ENCODE assay signal across 9 mouse cellular contexts in the genomic region with DNA sequence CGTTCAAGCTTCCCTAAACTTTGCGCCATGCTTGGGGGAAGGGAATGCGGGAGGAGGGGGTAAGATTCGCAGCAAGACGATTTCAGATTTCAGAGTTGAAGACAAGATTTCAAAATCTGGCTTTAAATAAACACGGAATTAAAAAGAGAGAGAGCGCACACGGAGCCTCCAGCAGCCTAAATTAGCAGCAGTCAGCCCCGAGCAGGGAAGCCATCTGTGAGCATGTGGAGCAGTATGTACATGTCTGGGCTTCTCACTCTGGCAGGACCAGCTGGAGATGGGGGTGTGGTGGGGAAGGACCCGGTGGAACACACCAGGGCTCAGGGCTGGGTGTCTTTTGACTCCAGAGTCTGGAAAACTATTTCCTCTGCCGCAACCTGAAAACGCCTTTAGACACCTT. TPM values are rescaled to one million over a fixed set of nuclear protein-coding genes. Genes with fewer than 3 reads are reported as not detected.
DNase-seq lines count a peak whose midpoint lies in the region; ATAC-seq and TF ChIP-seq lines count a peak whose summit lies in the region.
"Had no signal": no experiment of that assay in that cellular context is flagged by ENCODE, and none has a peak within 500 bp of the region (broad histone marks: within the 10 kb centered on the region; RNA-seq: fewer than 3 reads in every experiment).

No protein-coding gene starts in this region.

- H3K27ac ChIP-seq in intestine, embryonic 14.5 days (ENCODE audit: low read depth), result peak overlapping the region; percentile 71
- H3K27ac ChIP-seq in intestine, postnatal 0 days (ENCODE audit: low read depth, low read length), result no peak overlapping the region
- peak overlapping the region; percentile 67; the same call in 1 of the 2 replicates for H3K27ac ChIP-seq in limb, embryonic 12.5 days
- H3K27ac ChIP-seq in cerebellum, adult 2 months (ENCODE audit: insufficient read depth, low read length), result no peak overlapping the region

- ATAC-seq in intestine, embryonic 14.5 days (replicated peaks; ENCODE audit: low FRiP score, low TSS enrichment, low read depth), result no peak
- no peak for ATAC-seq in intestine, postnatal 0 days
- no peak for ATAC-seq in limb, embryonic 12.5 days (ENCODE audit: insufficient number of reproducible peaks, insufficient read depth, low FRiP score, low TSS enrichment, low read depth)

- no peaks in the 10 kb centered on the region for H3K36me3 ChIP-seq in intestine, embryonic 14.5 days (ENCODE audit: control insufficient read depth, insufficient read depth, low read length)
- no peaks in the 10 kb centered on the region for H3K36me3 ChIP-seq in intestine, postnatal 0 days (ENCODE audit: control insufficient read depth, insufficient read depth)
- H3K36me3 ChIP-seq in limb, embryonic 12.5 days, result no peaks in the 10 kb centered on the region

- no peak overlapping the region for H3K9ac ChIP-seq in intestine, embryonic 14.5 days (ENCODE audit: low read length)
- no peak overlapping the region for H3K9ac ChIP-seq in intestine, postnatal 0 days (ENCODE audit: low read depth, low read length)
- 0 out of 2 replicates have a peak overlapping the region, but pooled peaks have one; percentile 23 for H3K9ac ChIP-seq in limb, embryonic 12.5 days (replicated peaks)

- H3K4me1 ChIP-seq in intestine, embryonic 14.5 days (replicated peaks; ENCODE audit: control insufficient read depth, insufficient read depth, low read length), result peaks cover 58% of the 10 kb centered on the region
- H3K4me1 ChIP-seq in intestine, postnatal 0 days (replicated peaks; ENCODE audit: control insufficient read depth, insufficient read depth, low read length), result peaks cover 17% of the 10 kb centered on the region; the same call in 1 of the 2 replicates
- H3K4me1 ChIP-seq in limb, embryonic 12.5 days (replicated peaks), result peaks cover 58% of the 10 kb centered on the region
- peaks cover 57% of the 10 kb centered on the region for H3K4me1 ChIP-seq in cerebellum, adult 2 months (ENCODE audit: control insufficient read depth, insufficient read depth, low read length)

- H3K9me3 ChIP-seq in intestine, embryonic 14.5 days (ENCODE audit: control insufficient read depth, low read length), result no peaks in the 10 kb centered on the region
- no peaks in the 10 kb centered on the region for H3K9me3 ChIP-seq in intestine, postnatal 0 days (ENCODE audit: control insufficient read depth)
- no peaks in the 10 kb centered on the region for H3K9me3 ChIP-seq in limb, embryonic 12.5 days

- no peak for DNase-seq in intestine, embryonic 14.5 days (ENCODE audit: low spot score)
- peak; percentile 76 for DNase-seq in ZHBTc4 (ENCODE audit: low read depth, low spot score)
- DNase-seq in frontal cortex, postnatal 10 days (ENCODE audit: low spot score in 2 of 2), result peak; percentile 62 to 69
- no peak for DNase-seq in cerebellum, adult 2 months
- DNase-seq in embryo, embryonic 10 days (ENCODE audit: low spot score), result no peak
- no peak for DNase-seq in cerebellum, adult 18-20 months
- DNase-seq: heart, postnatal 4 days had no signal

- H3K27me3 ChIP-seq in intestine, embryonic 14.5 days (replicated peaks; ENCODE audit: control insufficient read depth, insufficient read depth, low read length), result no peaks in the 10 kb centered on the region
- H3K27me3 ChIP-seq in intestine, postnatal 0 days (replicated peaks; ENCODE audit: control insufficient read depth, insufficient read depth, low read length), result no peaks in the 10 kb centered on the region
- H3K27me3 ChIP-seq in limb, embryonic 12.5 days, result 0 out of 2 replicates have a peak, but pooled peaks cover 3% of the 10 kb centered on the region
- no peaks in the 10 kb centered on the region for H3K27me3 ChIP-seq in cerebellum, adult 2 months (ENCODE audit: control insufficient read depth, insufficient read depth, low read length)

- 0 out of 2 replicates have a peak overlapping the region, but pooled peaks have one; percentile 12 for H3K4me2 ChIP-seq in intestine, embryonic 14.5 days (ENCODE audit: low read length)
- no peak overlapping the region for H3K4me2 ChIP-seq in intestine, postnatal 0 days (replicated peaks; ENCODE audit: low read depth)
- 0 out of 2 replicates have a peak overlapping the region, but pooled peaks have one; percentile 8 for H3K4me2 ChIP-seq in limb, embryonic 12.5 days

- no peak for TF ChIP-seq POLR2A in cerebellum, adult 2 months (IDR thresholded peaks at IDR 0.05; ENCODE audit: borderline replicate concordance, insufficient read depth, low read length)

- no peak overlapping the region for H3K4me3 ChIP-seq in intestine, embryonic 14.5 days (ENCODE audit: low read depth, low read length)
- H3K4me3 ChIP-seq in intestine, postnatal 0 days (ENCODE audit: low read depth, low read length), result no peak overlapping the region
- H3K4me3 ChIP-seq in limb, embryonic 12.5 days (replicated peaks), result no peak overlapping the region
- no peak overlapping the region for H3K4me3 ChIP-seq in cerebellum, adult 2 months (replicated peaks; ENCODE audit: insufficient read depth, low read depth, low read length)

- WGBS in intestine, embryonic 14.5 days, result 42% methylated on average over 12 of the region's 12 CpGs
- WGBS in intestine, postnatal 0 days, result 55% methylated on average over 12 of the region's 12 CpGs
- 43% methylated on average over 12 of the region's 12 CpGs for WGBS in limb, embryonic 12.5 days
- 35% methylated on average over 12 of the region's 12 CpGs for WGBS in cerebellum, adult 2 months

- TF ChIP-seq CTCF in intestine, postnatal 0 days (IDR thresholded peaks at IDR 0.05; ENCODE audit: low read depth), result no peak
- TF ChIP-seq CTCF in cerebellum, adult 2 months (IDR thresholded peaks at IDR 0.05; ENCODE audit: borderline replicate concordance, insufficient read depth, low read depth, low read length), result no peak

RNA-seq across cellular contexts. Expression of a gene that starts 5.3 kb away (rescaled TPM):
- 15.2 and 17.5 TPM in 2 replicates for polyA plus RNA-seq in intestine, embryonic 14.5 days (2014; fragmentation: Nextera tagmentation; extraction: Ambion mirVana)
- 4.2 and 4.3 TPM in 2 replicates for polyA plus RNA-seq in intestine, postnatal 0 days (2015; fragmentation: Nextera tagmentation; extraction: Ambion mirVana)
- 17.0 and 17.5 TPM in 2 replicates for polyA plus RNA-seq in limb, embryonic 12.5 days (2016; fragmentation: Nextera tagmentation; extraction: Ambion mirVana)
- polyA plus RNA-seq in cerebellum, adult 2 months (2012; rRNA removed), result 116 and 141 TPM in 2 replicates

RNA-seq across cellular contexts. Expression of a gene that starts 24.0 kb away (rescaled TPM):
- polyA plus RNA-seq in intestine, embryonic 14.5 days (2014; fragmentation: Nextera tagmentation; extraction: Ambion mirVana), result 80.8 and 87.3 TPM in 2 replicates
- polyA plus RNA-seq in intestine, postnatal 0 days (2015; fragmentation: Nextera tagmentation; extraction: Ambion mirVana), result 121 and 123 TPM in 2 replicates
- polyA plus RNA-seq in limb, embryonic 12.5 days (2016; fragmentation: Nextera tagmentation; extraction: Ambion mirVana), result 105 and 115 TPM in 2 replicates
- 41.9 and 43.9 TPM in 2 replicates for polyA plus RNA-seq in cerebellum, adult 2 months (2012; rRNA removed)

Comparison
In these comparisons a context has a peak if more than half of its experiments do, and no peak if none do; other contexts are left out.
1. H3K27ac ChIP-seq: peak in intestine, embryonic 14.5 days (single experiment) and limb, embryonic 12.5 days (single experiment); none in intestine, postnatal 0 days (single experiment) and cerebellum, adult 2 months (single experiment).
2. DNase-seq: peak in ZHBTc4 (single experiment) and frontal cortex, postnatal 10 days (2 of 2); none in intestine, embryonic 14.5 days (single experiment), cerebellum, adult 2 months (0 of 2), embryo, embryonic 10 days (single experiment) and cerebellum, adult 18-20 months (0 of 2).